Mouse (Mus musculus) spleen, adult 2 months (tissue): ENCODE results near the gene Plagl2.

Experiments used
- CTCF ChIP-seq: fragments of 200-500 bp; IDR thresholded peaks from 2 replicates; pipeline ENCODE4 v1.5.1; 2011; ENCODE audit warnings: mild to moderate bottlenecking, inconsistent platforms; ENCODE audit not compliant: insufficient read depth, insufficient read length, insufficient replicate concordance; ENCODE audit errors: extremely low read depth
- POLR2A ChIP-seq: fragments of 200-500 bp; IDR thresholded peaks from 2 replicates; pipeline ENCODE4 v1.6.1; 2011; ENCODE audit warnings: low read depth, low read length, inconsistent platforms

DNA sequence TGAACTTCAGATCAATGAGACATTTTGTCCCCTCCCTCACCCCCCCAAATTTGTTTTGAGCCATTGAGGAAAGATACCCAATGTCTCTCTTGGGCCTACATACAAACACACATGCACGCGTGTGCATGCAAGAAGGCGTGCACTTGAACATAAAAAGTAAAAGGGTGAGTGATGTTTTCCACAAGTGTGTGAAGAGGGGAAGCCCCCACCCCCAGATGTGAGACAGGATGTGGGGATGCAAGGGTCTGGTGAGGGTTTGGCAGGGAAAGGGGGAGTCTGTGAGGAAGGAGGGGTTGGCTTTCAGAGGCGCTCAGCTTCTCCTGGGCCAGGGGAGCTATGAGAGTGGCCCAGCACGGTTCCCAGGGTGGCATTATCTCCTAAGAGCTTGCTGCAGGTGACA lies 37.1 kb upstream of the Plagl2 start:
- TF ChIP-seq CTCF (no peak), POLR2A (no peak)
